Mouse (Mus musculus) limb, embryonic 14.5 days (tissue): Measurements from ENCODE around the gene Pmpcb. TPM values are rescaled to one million over a fixed set of nuclear protein-coding genes. Genes with fewer than 3 reads are reported as not detected.

Experiments used
- ATAC-seq: fragments of 200-750 bp; cut with Nextera tagmentation; 2 replicates; pipeline ENCODE4 v1.8.0; 2017; ENCODE audit warnings: low read depth, moderate number of reproducible peaks, moderate TSS enrichment; ENCODE audit not compliant: low FRiP score
- DNase-seq: peaks from one replicate; pipeline ENCODE4 v3.0.0-alpha.2; 2015; ENCODE audit warnings: low spot score
- H3K27ac ChIP-seq: fragments of 300-500 bp; sonication (generic); replicated peaks from 2 replicates; pipeline ENCODE4 v1.5.1; 2014; ENCODE audit warnings: low read depth, mild to moderate bottlenecking, low read length, moderate library complexity, mixed read lengths
- H3K27me3 ChIP-seq: fragments of 300-500 bp; sonication (generic); 2 replicates; pipeline ENCODE4 v1.6.1; 2014; ENCODE audit warnings: low read length, mixed read lengths; ENCODE audit not compliant: control insufficient read depth, insufficient read depth
- H3K36me3 ChIP-seq: fragments of 300-500 bp; sonication (generic); 2 replicates; pipeline ENCODE4 v1.6.1; 2014; ENCODE audit warnings: mild to moderate bottlenecking, low read length, moderate library complexity, mixed read lengths; ENCODE audit not compliant: control insufficient read depth, insufficient read depth
- H3K4me1 ChIP-seq: fragments of 300-500 bp; sonication (generic); 2 replicates; pipeline ENCODE4 v1.6.1; 2014; ENCODE audit warnings: antibody characterized with exemption, low read length, mixed read lengths; ENCODE audit not compliant: control insufficient read depth, insufficient read depth
- H3K4me2 ChIP-seq: fragments of 300-500 bp; sonication (generic); replicated peaks from 2 replicates; pipeline ENCODE4 v1.6.1; 2014; ENCODE audit warnings: low read depth, mild to moderate bottlenecking, low read length, moderate library complexity; ENCODE audit not compliant: severe bottlenecking
- H3K4me3 ChIP-seq: fragments of 300-500 bp; sonication (generic); replicated peaks from 2 replicates; pipeline ENCODE4 v1.5.1; 2014; ENCODE audit warnings: low read length
- H3K9ac ChIP-seq: fragments of 300-500 bp; sonication (generic); 2 replicates; pipeline ENCODE4 v1.6.1; 2014; ENCODE audit warnings: mild to moderate bottlenecking, low read depth, low read length, moderate library complexity; ENCODE audit not compliant: severe bottlenecking
- H3K9me3 ChIP-seq: fragments of 300-500 bp; sonication (generic); 2 replicates; pipeline ENCODE4 v1.6.1; 2016; ENCODE audit warnings: low read length; ENCODE audit not compliant: control insufficient read depth
- POLR2A ChIP-seq: fragments of 200-500 bp; IDR thresholded peaks from 2 replicates; pipeline ENCODE4 v1.8.0; 2012; ENCODE audit warnings: inconsistent platforms, mild to moderate bottlenecking, moderate library complexity, borderline replicate concordance; ENCODE audit not compliant: insufficient read depth, insufficient read length; ENCODE audit errors: extremely low read depth
- WGBS: fragments of 180-500 bp; shearing (Covaris S2); extraction: QIAGEN DNeasy Blood & Tissue Kit; methylation state at CpG from one replicate; pipeline ENCODE4 v1.1.7; 2014; 5-methylcytosine and 5-hydroxymethylcytosine counted together
- polyA plus RNA-seq, 2 experiments: library from polyadenylated mRNA; depleted of rRNA in 1 of 2; stranded (reverse) in 1 of 2; unstranded in 1 of 2; fragments of >200 nt; fragmentation: Nextera tagmentation in 1 of 2; extraction: Ambion mirVana in 1 of 2; gene quantifications; 2 replicates each; pipeline versions ENCODE4 v1.2.1 to v1.2.3; 2012 to 2014

The Pmpcb gene
- polyA plus RNA-seq, 2 experiments, result 80.0 to 82.7 TPM

GRCm38 (mm10) chr5:21745966-21746365, 9.0 kb downstream of the Pmpcb start:
- no peak overlapping the region for H3K4me3 ChIP-seq

GRCm38 (mm10) chr5:21768506-21768905, 31.6 kb downstream of the Pmpcb start:
- Histone ChIP-seq H3K4me1 (no peaks in the 10 kb centered on the region), H3K9ac (no peak overlapping the region), H3K4me3 (no peak overlapping the region), H3K9me3 (no peaks in the 10 kb centered on the region), H3K27ac (no peak overlapping the region), H3K4me2 (no peak overlapping the region), H3K36me3 (peaks cover 62% of the 10 kb centered on the region), H3K27me3 (no peaks in the 10 kb centered on the region)
- no peak for TF ChIP-seq POLR2A
- DNase-seq (no peak), ATAC-seq (no peak)
- WGBS, result 91% methylated on average over 4 of the region's 4 CpGs

More at GRCm38 (mm10) chr5:21745966-21746365, 9.0 kb downstream of the Pmpcb start:
- H3K27me3 ChIP-seq, result no peaks in the 10 kb centered on the region
- peaks cover 93% of the 10 kb centered on the region for H3K36me3 ChIP-seq
- no peaks in the 10 kb centered on the region for H3K4me1 ChIP-seq
- no peaks in the 10 kb centered on the region for H3K9me3 ChIP-seq
- no peak for ATAC-seq
- no peak for TF ChIP-seq POLR2A
- no peak overlapping the region for H3K27ac ChIP-seq
- no peak overlapping the region for H3K4me2 ChIP-seq
- no peak for DNase-seq
- WGBS, result 97% methylated on average over 6 of the region's 8 CpGs
- no peak overlapping the region for H3K9ac ChIP-seq

GRCm38 (mm10) chr5:21769841-21770240, 32.9 kb downstream of the Pmpcb start:
- no peak for DNase-seq
- 93% methylated on average over 6 of the region's 6 CpGs for WGBS
- Histone ChIP-seq H3K4me2 (no peak overlapping the region), H3K27me3 (no peaks in the 10 kb centered on the region), H3K4me3 (no peak overlapping the region), H3K27ac (no peak overlapping the region), H3K9me3 (no peaks in the 10 kb centered on the region), H3K9ac (no peak overlapping the region), H3K4me1 (no peaks in the 10 kb centered on the region), H3K36me3 (peaks cover 62% of the 10 kb centered on the region)
- no peak for TF ChIP-seq POLR2A
- ATAC-seq, result no peak

GRCm38 (mm10) chr5:21776491-21776890, 39.5 kb downstream of the Pmpcb start:
- no peak for TF ChIP-seq POLR2A
- Histone ChIP-seq H3K36me3 (peaks cover 63% of the 10 kb centered on the region), H3K27me3 (no peaks in the 10 kb centered on the region), H3K4me1 (no peaks in the 10 kb centered on the region), H3K9ac (no peak overlapping the region), H3K4me2 (no peak overlapping the region), H3K27ac (no peak overlapping the region), H3K4me3 (no peak overlapping the region), H3K9me3 (no peaks in the 10 kb centered on the region)
- ATAC-seq (no peak), DNase-seq (no peak)
- 92% methylated on average over 6 of the region's 6 CpGs for WGBS

GRCm38 (mm10) chr5:21784161-21785052, 47.5 kb downstream of the Pmpcb start:
- under 1% methylated on average over 44 of the region's 51 CpGs for WGBS
- ATAC-seq, result peak; percentile 70
- H3K9me3 ChIP-seq, result no peaks in the 10 kb centered on the region
- no peaks in the 10 kb centered on the region for H3K27me3 ChIP-seq
- peaks cover 38% of the 10 kb centered on the region for H3K36me3 ChIP-seq
- H3K4me1 ChIP-seq, result peaks cover 11% of the 10 kb centered on the region; the same call in 1 of the 2 replicates
- H3K9ac ChIP-seq, result peak overlapping the region; percentile 72
- peak overlapping the region; percentile 97 for H3K4me3 ChIP-seq
- peak; percentile 13 for DNase-seq
- TF ChIP-seq POLR2A, result no peak
- peak overlapping the region; percentile 41; the same call in 1 of the 2 replicates for H3K27ac ChIP-seq
- peak overlapping the region; percentile 87 for H3K4me2 ChIP-seq
